ENCODE assay signal across 11 mouse cellular contexts in genomic region chr13:44101161-44101560, GRCm38 (mm10).
DNase-seq lines count a peak whose midpoint lies in the region; ATAC-seq lines count a peak whose summit lies in the region.
"Had no signal": no experiment of that assay in that cellular context is flagged by ENCODE, and none has a peak within 500 bp of the region (broad histone marks: within the 10 kb centered on the region; RNA-seq: fewer than 3 reads in every experiment).

No protein-coding gene starts in this region.

- H3K27ac ChIP-seq in heart, embryonic 13.5 days (replicated peaks), result no peak overlapping the region
- H3K27ac ChIP-seq in embryonic facial prominence, embryonic 14.5 days (replicated peaks; ENCODE audit: low read depth, low read length), result no peak overlapping the region
- peak overlapping the region; percentile 55; the same call in 1 of the 2 replicates for H3K27ac ChIP-seq in hindbrain, embryonic 12.5 days
- H3K27ac ChIP-seq in midbrain, embryonic 16.5 days (ENCODE audit: low read length), result peak overlapping the region; percentile 75
- H3K27ac ChIP-seq: limb, embryonic 15.5 days had no signal

- peak overlapping the region; percentile 15 for H3K4me3 ChIP-seq in heart, embryonic 13.5 days
- no peak overlapping the region for H3K4me3 ChIP-seq in embryonic facial prominence, embryonic 14.5 days (ENCODE audit: low read depth, low read length)
- peak overlapping the region; percentile 2; the same call in 1 of the 2 replicates for H3K4me3 ChIP-seq in hindbrain, embryonic 12.5 days
- H3K4me3 ChIP-seq in midbrain, embryonic 16.5 days (ENCODE audit: low read depth, low read length), result 0 out of 2 replicates have a peak overlapping the region, but pooled peaks have one; percentile 3
- H3K4me3 ChIP-seq: limb, embryonic 15.5 days had no signal

- DNase-seq in heart, postnatal 25 days (ENCODE audit: low spot score), result no peak
- DNase-seq in embryonic facial prominence, embryonic 14.5 days (ENCODE audit: low spot score), result no peak
- DNase-seq in thymus, postnatal 36 days, result no peak
- no peak for DNase-seq in lung, postnatal 10 days
- DNase-seq in left cerebral cortex, adult 9 months (ENCODE audit: low spot score in 2 of 2), result no peak
- DNase-seq: gastrocnemius, postnatal 14 days had no signal

- intact Hi-C loops in heart, postnatal 25 days (cut with DNase I), result no loop called here

- no peaks in the 10 kb centered on the region for H3K36me3 ChIP-seq in heart, embryonic 13.5 days
- H3K36me3 ChIP-seq in embryonic facial prominence, embryonic 14.5 days (ENCODE audit: control insufficient read depth, insufficient read depth, low read length), result no peaks in the 10 kb centered on the region
- no peaks in the 10 kb centered on the region for H3K36me3 ChIP-seq in hindbrain, embryonic 12.5 days
- H3K36me3 ChIP-seq in midbrain, embryonic 16.5 days (ENCODE audit: control insufficient read depth, insufficient read depth, low read length), result no peaks in the 10 kb centered on the region
- H3K36me3 ChIP-seq: limb, embryonic 15.5 days had no signal

- peaks cover 18% of the 10 kb centered on the region for H3K4me1 ChIP-seq in heart, embryonic 13.5 days
- 0 out of 2 replicates have a peak, but pooled peaks cover 8% of the 10 kb centered on the region for H3K4me1 ChIP-seq in embryonic facial prominence, embryonic 14.5 days (ENCODE audit: control insufficient read depth, insufficient read depth, low read length)
- H3K4me1 ChIP-seq in hindbrain, embryonic 12.5 days, result peaks cover 31% of the 10 kb centered on the region
- H3K4me1 ChIP-seq in midbrain, embryonic 16.5 days (ENCODE audit: control insufficient read depth, insufficient read depth, low read length), result peaks cover 38% of the 10 kb centered on the region

- WGBS in heart, embryonic 13.5 days, result 21% methylated on average over 6 of the region's 6 CpGs
- 18% methylated on average over 6 of the region's 6 CpGs for WGBS in embryonic facial prominence, embryonic 14.5 days
- WGBS in hindbrain, embryonic 12.5 days, result 2% methylated on average over 6 of the region's 6 CpGs
- WGBS in midbrain, embryonic 16.5 days, result 3% methylated on average over 6 of the region's 6 CpGs

- no peaks in the 10 kb centered on the region for H3K9me3 ChIP-seq in heart, embryonic 13.5 days
- H3K9me3 ChIP-seq in embryonic facial prominence, embryonic 14.5 days (ENCODE audit: control insufficient read depth, low read length), result no peaks in the 10 kb centered on the region
- no peaks in the 10 kb centered on the region for H3K9me3 ChIP-seq in hindbrain, embryonic 12.5 days (replicated peaks)
- H3K9me3 ChIP-seq in midbrain, embryonic 16.5 days (replicated peaks; ENCODE audit: control insufficient read depth, low read length, poor library complexity, severe bottlenecking), result no peaks in the 10 kb centered on the region
- H3K9me3 ChIP-seq: limb, embryonic 15.5 days had no signal

- peak overlapping the region; percentile 59 for H3K4me2 ChIP-seq in heart, embryonic 13.5 days
- H3K4me2 ChIP-seq in embryonic facial prominence, embryonic 14.5 days (ENCODE audit: low read depth, low read length), result peak overlapping the region; percentile 41; the same call in 1 of the 2 replicates
- peak overlapping the region; percentile 45 for H3K4me2 ChIP-seq in hindbrain, embryonic 12.5 days (replicated peaks)
- peak overlapping the region; percentile 42 for H3K4me2 ChIP-seq in midbrain, embryonic 16.5 days (ENCODE audit: low read length)

- peaks cover 3% of the 10 kb centered on the region; the same call in 1 of the 2 replicates for H3K27me3 ChIP-seq in heart, embryonic 13.5 days (replicated peaks)
- H3K27me3 ChIP-seq in embryonic facial prominence, embryonic 14.5 days (replicated peaks; ENCODE audit: control insufficient read depth, insufficient read depth, low read length), result 0 out of 2 replicates have a peak, but pooled peaks cover 8% of the 10 kb centered on the region
- H3K27me3 ChIP-seq in hindbrain, embryonic 12.5 days, result peaks cover 11% of the 10 kb centered on the region
- no peaks in the 10 kb centered on the region for H3K27me3 ChIP-seq in midbrain, embryonic 16.5 days (ENCODE audit: control insufficient read depth, insufficient read depth, low read depth, low read length)

- ATAC-seq in heart, embryonic 13.5 days (ENCODE audit: extremely low read depth, insufficient number of reproducible peaks, low FRiP score, low TSS enrichment), result no peak
- no peak for ATAC-seq in embryonic facial prominence, embryonic 14.5 days (ENCODE audit: low read depth)
- ATAC-seq in hindbrain, embryonic 12.5 days (ENCODE audit: low FRiP score), result 0 out of 2 replicates have a peak, but pooled peaks have one; percentile 14
- peak; percentile 49 for ATAC-seq in midbrain, embryonic 16.5 days
- ATAC-seq: CD4-positive, CD25-positive, alpha-beta regulatory T cell, adult 4 months had no signal

- H3K9ac ChIP-seq in heart, embryonic 13.5 days, result peak overlapping the region; percentile 55
- H3K9ac ChIP-seq in embryonic facial prominence, embryonic 14.5 days (ENCODE audit: low read depth, low read length), result 0 out of 2 replicates have a peak overlapping the region, but pooled peaks have one; percentile 12
- H3K9ac ChIP-seq in hindbrain, embryonic 12.5 days, result no peak overlapping the region
- peak overlapping the region; percentile 22 for H3K9ac ChIP-seq in midbrain, embryonic 16.5 days (ENCODE audit: low read depth, low read length)
- H3K9ac ChIP-seq: limb, embryonic 15.5 days had no signal

Comparison
In these comparisons a context has a peak if more than half of its experiments do, and no peak if none do; other contexts are left out.
1. ATAC-seq: peak in hindbrain, embryonic 12.5 days (single experiment) and midbrain, embryonic 16.5 days (single experiment); none in heart, embryonic 13.5 days (single experiment) and embryonic facial prominence, embryonic 14.5 days (single experiment).
2. H3K27ac ChIP-seq: peak in hindbrain, embryonic 12.5 days (single experiment) and midbrain, embryonic 16.5 days (single experiment); none in heart, embryonic 13.5 days (single experiment) and embryonic facial prominence, embryonic 14.5 days (single experiment).
3. Peak in every context shown above with its lines, with median percentiles within 50 percentile points of each other: H3K4me2 ChIP-seq.